Mouse (Mus musculus) heart, postnatal 0 days (tissue): ENCODE data around the gene Specc1. TPM values are rescaled to one million over a fixed set of nuclear protein-coding genes. Genes with fewer than 3 reads are reported as not detected.

ENCODE experiments used
- ATAC-seq: fragments of 200-750 bp; cut with Nextera tagmentation; 2 replicates; pipeline ENCODE4 v1.8.0; 2017; ENCODE audit warnings: low read depth, moderate number of reproducible peaks, moderate library complexity; ENCODE audit not compliant: insufficient read depth
- DNase-seq: peaks from one replicate; pipeline ENCODE4 v3.0.0-alpha.2; 2016; ENCODE audit warnings: low spot score
- H3K27ac ChIP-seq: fragments of 300-500 bp; sonication (generic); 2 replicates; pipeline ENCODE4 v1.5.1; 2014; ENCODE audit warnings: low read depth, mild to moderate bottlenecking
- H3K27me3 ChIP-seq: fragments of 300-500 bp; sonication (generic); 2 replicates; pipeline ENCODE4 v1.6.1; 2014; ENCODE audit warnings: low read length, mixed read lengths; ENCODE audit not compliant: control insufficient read depth, insufficient read depth
- H3K36me3 ChIP-seq: fragments of 300-500 bp; sonication (generic); replicated peaks from 2 replicates; pipeline ENCODE4 v1.6.1; 2014; ENCODE audit warnings: low read length, mixed read lengths; ENCODE audit not compliant: control insufficient read depth, insufficient read depth
- H3K4me1 ChIP-seq: fragments of 300-500 bp; sonication (generic); 2 replicates; pipeline ENCODE4 v1.6.1; 2014; ENCODE audit warnings: antibody characterized with exemption; ENCODE audit not compliant: control insufficient read depth, insufficient read depth
- H3K4me2 ChIP-seq: fragments of 300-500 bp; sonication (generic); 2 replicates; pipeline ENCODE4 v1.6.1; 2014; ENCODE audit warnings: low read depth, mild to moderate bottlenecking, low read length, moderate library complexity
- H3K4me3 ChIP-seq: fragments of 300-500 bp; sonication (generic); 2 replicates; pipeline ENCODE4 v1.5.1; 2014; ENCODE audit warnings: low read depth, low read length
- H3K9ac ChIP-seq: fragments of 300-500 bp; sonication (generic); replicated peaks from 2 replicates; pipeline ENCODE4 v1.6.1; 2014; ENCODE audit warnings: low read depth, low read length, mixed read lengths
- H3K9me3 ChIP-seq: fragments of 300-500 bp; sonication (generic); replicated peaks from 2 replicates; pipeline ENCODE4 v1.6.1; 2016; ENCODE audit warnings: low read length; ENCODE audit not compliant: control insufficient read depth
- CTCF ChIP-seq: IDR thresholded peaks from 2 replicates; pipeline ENCODE4 v1.5.1; 2016; ENCODE audit warnings: antibody characterized with exemption, control low read depth, low read depth
- EP300 ChIP-seq: IDR thresholded peaks from 2 replicates; pipeline ENCODE4 v1.6.1; 2016; ENCODE audit warnings: antibody characterized with exemption, low read depth
- WGBS: fragments of 180-500 bp; shearing (Covaris S2); extraction: QIAGEN DNeasy Blood & Tissue Kit; methylation state at CpG from one replicate; pipeline ENCODE4 v1.1.7; 2014; 5-methylcytosine and 5-hydroxymethylcytosine counted together
- polyA plus RNA-seq: library from polyadenylated mRNA; unstranded; fragments of >200 nt; fragmentation: Nextera tagmentation; extraction: Ambion mirVana; gene quantifications from 2 replicates; pipeline ENCODE4 v1.2.1, GENCODE M21; 2015
- total RNA-seq: library from RNA; depleted of rRNA; stranded (reverse); fragments of >200 nt; gene quantifications from 2 replicates; pipeline ENCODE4 v1.2.3, GENCODE M21; 2014; ENCODE audit warnings: low replicate concordance

The Specc1 gene
- total and polyA plus RNA-seq, 2 experiments from 2014 or later: 5.2 to 8.4 TPM

GRCm38 (mm10) chr11:62251047-62251446, 294.5 kb downstream of the Specc1 start:
- no peak for TF ChIP-seq EP300
- no peak for TF ChIP-seq CTCF
- 61% methylated on average over 11 of the region's 11 CpGs for WGBS
- H3K4me1 ChIP-seq: peaks cover 8% of the 10 kb centered on the region
- no peaks in the 10 kb centered on the region for H3K9me3 ChIP-seq
- H3K27ac ChIP-seq: no peak overlapping the region
- H3K4me3 ChIP-seq: no peak overlapping the region
- H3K4me2 ChIP-seq: no peak overlapping the region
- peaks cover 47% of the 10 kb centered on the region for H3K27me3 ChIP-seq
- DNase-seq: no peak
- no peaks in the 10 kb centered on the region for H3K36me3 ChIP-seq
- no peak overlapping the region for H3K9ac ChIP-seq
- ATAC-seq: no peak

GRCm38 (mm10) chr11:62253380-62253779, 296.8 kb downstream of the Specc1 start:
- H3K27ac ChIP-seq: no peak overlapping the region
- no peak overlapping the region for H3K4me2 ChIP-seq
- H3K9me3 ChIP-seq: no peaks in the 10 kb centered on the region
- ATAC-seq (no peak), DNase-seq (no peak)
- H3K9ac ChIP-seq: no peak overlapping the region
- H3K36me3 ChIP-seq: no peaks in the 10 kb centered on the region
- no peak overlapping the region for H3K4me3 ChIP-seq
- TF ChIP-seq CTCF: no peak
- TF ChIP-seq EP300: no peak
- H3K4me1 ChIP-seq: peaks cover 8% of the 10 kb centered on the region
- 82% methylated on average over 5 of the region's 5 CpGs for WGBS
- H3K27me3 ChIP-seq: peaks cover 43% of the 10 kb centered on the region

- ATAC-seq (no peak), DNase-seq (no peak)
- no peak overlapping the region for H3K9ac ChIP-seq
- no peak for TF ChIP-seq CTCF
- TF ChIP-seq EP300: no peak
- no peak overlapping the region for H3K4me2 ChIP-seq
- no peaks in the 10 kb centered on the region for H3K9me3 ChIP-seq
- no peak overlapping the region for H3K27ac ChIP-seq
- no peaks in the 10 kb centered on the region for H3K27me3 ChIP-seq
- no peaks in the 10 kb centered on the region for H3K4me1 ChIP-seq
- no peaks in the 10 kb centered on the region for H3K36me3 ChIP-seq
- H3K4me3 ChIP-seq: no peak overlapping the region
- 55% methylated on average over 5 of the region's 5 CpGs for WGBS
Observed at GRCm38 (mm10) chr11:62259214-62259613, 302.7 kb downstream of the Specc1 start.

GRCm38 (mm10) chr11:62263599-62263998, 307.0 kb downstream of the Specc1 start:
- Histone ChIP-seq H3K9ac (no peak overlapping the region), H3K36me3 (no peaks in the 10 kb centered on the region), H3K27me3 (no peaks in the 10 kb centered on the region), H3K4me3 (no peak overlapping the region), H3K9me3 (no peaks in the 10 kb centered on the region), H3K27ac (no peak overlapping the region), H3K4me2 (no peak overlapping the region), H3K4me1 (no peaks in the 10 kb centered on the region)
- DNase-seq (no peak), ATAC-seq (no peak)
- WGBS: 75% methylated on average over 7 of the region's 7 CpGs
- no peak for TF ChIP-seq CTCF
- no peak for TF ChIP-seq EP300

- H3K27me3 ChIP-seq: no peaks in the 10 kb centered on the region
- DNase-seq: no peak
- 40% methylated on average over 7 of the region's 7 CpGs for WGBS
Observed at GRCm38 (mm10) chr11:62264018-62264417, 307.5 kb downstream of the Specc1 start.

GRCm38 (mm10) chr11:62265642-62266041, 309.1 kb downstream of the Specc1 start:
- no peaks in the 10 kb centered on the region for H3K36me3 ChIP-seq
- DNase-seq: no peak
- no peak overlapping the region for H3K4me3 ChIP-seq
- H3K9me3 ChIP-seq: no peaks in the 10 kb centered on the region
- no peak overlapping the region for H3K27ac ChIP-seq
- no peak overlapping the region for H3K9ac ChIP-seq
- no peaks in the 10 kb centered on the region for H3K27me3 ChIP-seq
- ATAC-seq: no peak
- no peak for TF ChIP-seq EP300
- TF ChIP-seq CTCF: no peak
- no peaks in the 10 kb centered on the region for H3K4me1 ChIP-seq
- WGBS: 94% methylated on average over 7 of the region's 7 CpGs
- no peak overlapping the region for H3K4me2 ChIP-seq

More at GRCm38 (mm10) chr11:62264018-62264417, 307.5 kb downstream of the Specc1 start:
- Histone ChIP-seq H3K27ac (no peak overlapping the region), H3K4me2 (no peak overlapping the region), H3K4me3 (no peak overlapping the region), H3K9me3 (no peaks in the 10 kb centered on the region), H3K9ac (no peak overlapping the region), H3K36me3 (no peaks in the 10 kb centered on the region), H3K4me1 (no peaks in the 10 kb centered on the region)
- no peak for ATAC-seq
- TF ChIP-seq CTCF (no peak), EP300 (no peak)
